Mouse (Mus musculus) CH12.LX (cell line): ENCODE results near the gene Atp11c. TPM values are rescaled to one million over a fixed set of nuclear protein-coding genes. Genes with fewer than 3 reads are reported as not detected.

Experiments used
- DNase-seq: peaks from one replicate; pipeline ENCODE4 v3.0.0-alpha.2; 2013; ENCODE audit errors: extremely low read depth
- H3K27ac ChIP-seq: 2 replicates; pipeline ENCODE4 v1.5.1; 2012; ENCODE audit warnings: low read depth, mild to moderate bottlenecking, control low read depth, moderate library complexity; ENCODE audit not compliant: insufficient read depth
- H3K27me3 ChIP-seq: replicated peaks from 2 replicates; pipeline ENCODE3; 2012; ENCODE audit warnings: inconsistent platforms
- H3K36me3 ChIP-seq, 2 experiments: replicated peaks in 1 of 2; 2 replicates each; pipeline versions ENCODE3 to v1.6.1; 2012; ENCODE audit warnings: inconsistent platforms in 1 of 2, low read length in 1 of 2, mild to moderate bottlenecking in 1 of 2, mixed read lengths in 1 of 2, moderate library complexity in 1 of 2; ENCODE audit not compliant: control insufficient read depth in 1 of 2, insufficient read depth in 1 of 2
- H3K4me1 ChIP-seq, 2 experiments: 2 replicates each; pipeline ENCODE4 v1.6.1; 2012; ENCODE audit warnings: inconsistent platforms in 1 of 2, moderate library complexity in 1 of 2; ENCODE audit not compliant: insufficient read depth in 2 of 2, control insufficient read depth in 1 of 2
- H3K4me2 ChIP-seq: 2 replicates; pipeline ENCODE4 v1.6.1; 2012; ENCODE audit warnings: low read depth, mild to moderate bottlenecking, control low read depth; ENCODE audit not compliant: poor library complexity, insufficient read depth, severe bottlenecking
- H3K4me3 ChIP-seq, 3 experiments: fragments of 150-350 bp in 1 of 3; sonication (generic) in 1 of 3; replicated peaks in 1 of 3; 2 replicates each; pipeline versions ENCODE3 to v1.5.1; 2011 to 2012; ENCODE audit warnings: low read depth in 2 of 3, low read length in 2 of 3, mild to moderate bottlenecking in 2 of 3, moderate library complexity in 2 of 3, control low read depth in 1 of 3, improper control_type of control experiment in 1 of 3, inconsistent platforms in 1 of 3, mixed read lengths in 1 of 3; ENCODE audit not compliant: poor library complexity in 1 of 3
- H3K79me2 ChIP-seq: replicated peaks from 2 replicates; pipeline ENCODE4 v1.6.1; 2012; ENCODE audit warnings: mild to moderate bottlenecking, moderate library complexity; ENCODE audit not compliant: control insufficient read depth, poor library complexity, insufficient read depth, severe bottlenecking; ENCODE audit errors: extremely low read depth
- H3K9ac ChIP-seq: 2 replicates; pipeline ENCODE4 v1.6.1; 2012; ENCODE audit warnings: low read depth, mild to moderate bottlenecking, control low read depth, moderate library complexity; ENCODE audit not compliant: insufficient read depth
- H3K9me3 ChIP-seq: replicated peaks from 2 replicates; pipeline ENCODE3; 2012; ENCODE audit warnings: low read length, inconsistent platforms, mixed read lengths
- BHLHE40 ChIP-seq: IDR thresholded peaks from 2 replicates; pipeline ENCODE4 v1.6.1; 2011; ENCODE audit warnings: mild to moderate bottlenecking, low read depth, low read length, improper control_type of control experiment
- CHD2 ChIP-seq: IDR thresholded peaks from 2 replicates; pipeline ENCODE4 v1.6.1; 2011; ENCODE audit warnings: low read length, improper control_type of control experiment
- CTCF ChIP-seq, 2 experiments: IDR thresholded peaks in 1 of 2; conservative IDR thresholded peaks in 1 of 2; 2 replicates each; pipeline ENCODE4 v1.5.1; 2011 to 2012; ENCODE audit warnings: low read depth in 2 of 2, low read length in 2 of 2, improper control_type of control experiment in 1 of 2, inconsistent platforms in 1 of 2, mild to moderate bottlenecking in 1 of 2, moderate library complexity in 1 of 2
- ELF1 ChIP-seq: IDR thresholded peaks from 2 replicates; pipeline ENCODE4 v1.6.1; 2014; ENCODE audit warnings: low read depth, mild to moderate bottlenecking, inconsistent platforms, low read length, improper control_type of control experiment
- HCFC1 ChIP-seq: IDR thresholded peaks from 2 replicates; pipeline ENCODE4 v1.6.1; 2012; ENCODE audit warnings: low read depth, mild to moderate bottlenecking, inconsistent platforms, low read length, improper control_type of control experiment
- IRF4 ChIP-seq: IDR thresholded peaks from 2 replicates; pipeline ENCODE4 v1.6.1; 2014; ENCODE audit warnings: low read depth, mild to moderate bottlenecking, inconsistent platforms, low read length, improper control_type of control experiment
- JUN ChIP-seq: IDR thresholded peaks from 2 replicates; pipeline ENCODE4 v1.6.1; 2011; ENCODE audit warnings: low read depth, mild to moderate bottlenecking, low read length, improper control_type of control experiment, moderate library complexity; ENCODE audit not compliant: insufficient read depth
- KAT2A ChIP-seq: IDR thresholded peaks from 2 replicates; pipeline ENCODE4 v1.6.1; 2012; ENCODE audit warnings: low read length, improper control_type of control experiment, inconsistent platforms; ENCODE audit not compliant: insufficient replicate concordance
- MAZ ChIP-seq: IDR thresholded peaks from 2 replicates; pipeline ENCODE4 v1.6.1; 2012; ENCODE audit warnings: low read depth, mild to moderate bottlenecking, inconsistent platforms, low read length, improper control_type of control experiment, moderate library complexity
- MEF2A ChIP-seq: IDR thresholded peaks from 2 replicates; pipeline ENCODE4 v1.6.1; 2014; ENCODE audit warnings: low read depth, mild to moderate bottlenecking, inconsistent platforms, low read length, improper control_type of control experiment, borderline replicate concordance
- NELFE ChIP-seq: IDR thresholded peaks from 2 replicates; pipeline ENCODE4 v1.6.1; 2011; ENCODE audit warnings: low read depth, low read length, improper control_type of control experiment
- NRF1 ChIP-seq: IDR thresholded peaks from 2 replicates; pipeline ENCODE4 v1.6.1; 2014; ENCODE audit warnings: low read depth, mild to moderate bottlenecking, inconsistent platforms, low read length, improper control_type of control experiment, moderate library complexity
- POLR2A ChIP-seq: IDR thresholded peaks from 2 replicates; pipeline ENCODE4 v1.6.1; 2011; ENCODE audit warnings: low read depth, mild to moderate bottlenecking, improper control_type of control experiment, low read length
- SMC3 ChIP-seq: IDR thresholded peaks from 2 replicates; pipeline ENCODE4 v1.6.1; 2011; ENCODE audit warnings: low read depth, low read length, improper control_type of control experiment
- UBTF ChIP-seq: IDR thresholded peaks from 2 replicates; pipeline ENCODE4 v1.6.1; 2012; ENCODE audit warnings: low read depth, mild to moderate bottlenecking, inconsistent platforms, low read length, improper control_type of control experiment, moderate library complexity
- ZMIZ1 ChIP-seq: IDR thresholded peaks from 2 replicates; pipeline ENCODE4 v1.6.1; 2012; ENCODE audit warnings: low read depth, mild to moderate bottlenecking, inconsistent platforms, low read length, improper control_type of control experiment
- ZNF384 ChIP-seq: IDR thresholded peaks from 2 replicates; pipeline ENCODE4 v1.6.1; 2012; ENCODE audit warnings: low read depth, low read length, improper control_type of control experiment, inconsistent platforms
- dilution Hi-C: fragments of 300-500 bp; cut with MboI; formaldehyde crosslinking; loops from 2 replicates; pipeline ENCODE4 v1.14.3; 2020; ENCODE audit warnings: low sequenced_read_pairs; ENCODE audit not compliant: extremely low pct_unique_long_range_greater_than_20kb, extremely low pct_ligation_motif_present
- in situ Hi-C: fragments of 300-500 bp; cut with MboI; formaldehyde crosslinking; loops from 3 replicates; pipeline ENCODE4 v1.14.3; 2019; ENCODE audit warnings: low sequenced_read_pairs, low pct_ligation_motif_present, low pct_unique_long_range_greater_than_20kb, mixed read lengths
- polyA plus RNA-seq: library from polyadenylated mRNA; unstranded; fragments of >175 nt; gene quantifications from 2 replicates; pipeline ENCODE4 v1.2.1, GENCODE M21; 2012; ENCODE audit warnings: low read depth; ENCODE audit not compliant: insufficient read length
- total RNA-seq, 2 experiments: library from RNA; depleted of rRNA; stranded (reverse); fragments of 300-350 nt in 1 of 2; fragments of >200 nt in 1 of 2; gene quantifications; 2 replicates each; pipeline ENCODE4 v1.2.3; 2012 to 2014

The Atp11c gene
- total and polyA plus RNA-seq, 3 experiments, result 4.2 to 11.0 (median 7.3) TPM

DNA sequence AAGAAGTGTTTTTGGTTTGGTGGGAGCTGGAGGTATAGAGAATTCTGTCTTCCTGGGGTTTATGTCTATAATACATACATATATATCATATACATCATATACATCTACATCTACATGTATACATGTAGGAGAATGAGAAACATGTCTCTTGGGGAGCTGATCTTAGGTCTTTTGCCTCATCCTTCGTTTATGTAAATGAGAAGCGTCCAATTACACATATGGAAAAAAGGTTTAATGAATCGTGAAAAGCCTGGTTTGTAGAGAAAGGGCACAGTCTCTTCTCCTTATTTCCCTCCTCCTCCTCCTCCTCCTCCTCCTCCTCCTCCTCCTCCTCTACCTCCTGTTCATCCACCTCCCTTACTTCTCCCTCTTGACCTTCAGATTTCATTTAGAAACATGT is 46.6 kb downstream of the Atp11c start:
- H3K27ac ChIP-seq, result no peak overlapping the region
- dilution Hi-C loops (no loop called here), in situ Hi-C loops (no loop called here)
- H3K4me3 ChIP-seq, result no peak overlapping the region
- H3K27me3 ChIP-seq, result no peaks in the 10 kb centered on the region
- no peaks in the 10 kb centered on the region for H3K36me3 ChIP-seq
- no peaks in the 10 kb centered on the region for H3K9me3 ChIP-seq
- no peaks in the 10 kb centered on the region for H3K4me1 ChIP-seq
- no peak overlapping the region for H3K4me2 ChIP-seq
- TF ChIP-seq UBTF (no peak), ZMIZ1 (no peak), CTCF (conservative IDR thresholded peaks at IDR 0.05 in 1 of 2, IDR thresholded peaks at IDR 0.05 in 1 of 2; ENCODE audit: low read depth in 2 of 2, low read length in 2 of 2) (no peak), NELFE (no peak)
- no peak overlapping the region for H3K9ac ChIP-seq
- DNase-seq, result no peak
- H3K79me2 ChIP-seq, result no peaks in the 10 kb centered on the region

GRCm38 (mm10) chrX:60545444-60545843 is 47.1 kb downstream of the Atp11c start:
- H3K9me3 ChIP-seq, result no peaks in the 10 kb centered on the region
- no peak overlapping the region for H3K27ac ChIP-seq
- no peak overlapping the region for H3K9ac ChIP-seq
- H3K79me2 ChIP-seq, result no peaks in the 10 kb centered on the region
- H3K36me3 ChIP-seq, result no peaks in the 10 kb centered on the region
- no peaks in the 10 kb centered on the region for H3K27me3 ChIP-seq
- in situ Hi-C loops, result no loop called here
- H3K4me1 ChIP-seq, result no peaks in the 10 kb centered on the region
- TF ChIP-seq ZMIZ1 (no peak), NRF1 (no peak), JUN (no peak), IRF4 (no peak), SMC3 (no peak), MAZ (no peak), ELF1 (no peak), HCFC1 (no peak), MEF2A (no peak), CHD2 (no peak), NELFE (no peak), KAT2A (no peak), ZNF384 (no peak), POLR2A (no peak), BHLHE40 (no peak)
- dilution Hi-C loops, result no loop called here
- no peak for DNase-seq
- no peak overlapping the region for H3K4me2 ChIP-seq
- no peak overlapping the region for H3K4me3 ChIP-seq
